Comparison of ENCODE assay signal across 13 mouse cellular contexts in the genomic region with DNA sequence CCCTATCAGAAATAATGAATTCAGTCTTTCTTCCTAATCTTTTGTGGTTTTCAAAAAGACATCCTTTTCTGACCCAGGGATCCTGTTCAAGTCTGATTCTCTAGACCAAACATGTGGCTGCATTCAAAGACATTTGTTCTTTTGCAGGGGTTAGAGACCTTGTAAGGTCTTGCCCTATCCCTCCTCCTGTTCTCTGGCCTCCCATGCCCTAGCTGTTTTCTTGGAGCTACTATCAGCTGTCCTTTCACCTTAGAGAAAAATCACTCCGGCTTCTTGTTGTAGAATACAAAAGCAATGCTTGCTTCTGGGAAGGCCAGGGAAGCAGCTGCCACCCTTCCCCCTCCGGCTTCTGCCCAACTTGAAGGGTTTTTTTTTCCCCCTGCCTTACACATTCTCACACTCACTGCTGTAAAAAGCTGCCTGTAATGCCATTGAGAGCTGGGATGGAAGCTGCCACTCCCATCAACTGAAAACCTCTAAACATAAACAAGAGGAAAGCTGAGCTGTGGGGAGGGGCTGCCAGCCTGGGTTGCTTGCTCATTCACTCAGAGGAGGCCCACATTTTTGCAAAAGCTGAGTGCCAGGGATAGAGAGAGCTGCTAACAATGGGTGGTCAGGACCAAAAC.
DNase-seq lines count a peak whose midpoint lies in the region; ATAC-seq and TF ChIP-seq lines count a peak whose summit lies in the region.
"Had no signal": no experiment of that assay in that cellular context is flagged by ENCODE, and none has a peak within 500 bp of the region (broad histone marks: within the 10 kb centered on the region; RNA-seq: fewer than 3 reads in every experiment).

No protein-coding gene starts in this region.

- H3K4me3 ChIP-seq in forebrain, embryonic 12.5 days (replicated peaks), result no peak overlapping the region
- no peak overlapping the region for H3K4me3 ChIP-seq in limb, embryonic 12.5 days (replicated peaks)
- no peak overlapping the region for H3K4me3 ChIP-seq in liver, embryonic 12.5 days
- H3K4me3 ChIP-seq in liver, postnatal 0 days (ENCODE audit: low read depth, low read length), result no peak overlapping the region
- H3K4me3 ChIP-seq: liver, embryonic 13.5 days; myocyte had no signal

- peaks cover 10% of the 10 kb centered on the region for H3K4me1 ChIP-seq in forebrain, embryonic 12.5 days
- H3K4me1 ChIP-seq in limb, embryonic 12.5 days (replicated peaks), result no peaks in the 10 kb centered on the region; the same call in 1 of the 2 replicates
- H3K4me1 ChIP-seq in liver, embryonic 12.5 days, result no peaks in the 10 kb centered on the region
- H3K4me1 ChIP-seq in liver, postnatal 0 days (ENCODE audit: insufficient read depth), result no peaks in the 10 kb centered on the region
- H3K4me1 ChIP-seq: liver, embryonic 13.5 days had no signal

- H3K27ac ChIP-seq in forebrain, embryonic 12.5 days, result peak overlapping the region; percentile 83
- peak overlapping the region; percentile 56 for H3K27ac ChIP-seq in limb, embryonic 12.5 days
- no peak overlapping the region for H3K27ac ChIP-seq in liver, embryonic 12.5 days
- no peak overlapping the region for H3K27ac ChIP-seq in liver, postnatal 0 days (ENCODE audit: low read depth)
- H3K27ac ChIP-seq: liver, embryonic 13.5 days had no signal

- H3K27me3 ChIP-seq in forebrain, embryonic 12.5 days, result peaks cover 62% of the 10 kb centered on the region
- peaks cover 63% of the 10 kb centered on the region for H3K27me3 ChIP-seq in limb, embryonic 12.5 days
- H3K27me3 ChIP-seq in liver, embryonic 12.5 days (replicated peaks), result peaks cover 17% of the 10 kb centered on the region; the same call in 1 of the 2 replicates
- H3K27me3 ChIP-seq in liver, postnatal 0 days (ENCODE audit: insufficient read depth, low read length), result 0 out of 2 replicates have a peak, but pooled peaks cover 2% of the 10 kb centered on the region

- DNase-seq in right cerebral cortex, postnatal 4 days, result peak; percentile 2
- no peak for DNase-seq in right cerebral cortex, postnatal 14 days
- no peak for DNase-seq in cerebellum, adult 9-11 months
- no peak for DNase-seq in liver, postnatal 0 days
- DNase-seq: heart, adult 18-20 months; kidney, postnatal 14 days; liver, embryonic 13.5 days had no signal

- H3K9ac ChIP-seq in forebrain, embryonic 12.5 days, result no peak overlapping the region
- no peak overlapping the region for H3K9ac ChIP-seq in limb, embryonic 12.5 days (replicated peaks)
- no peak overlapping the region for H3K9ac ChIP-seq in liver, embryonic 12.5 days
- no peak overlapping the region for H3K9ac ChIP-seq in liver, postnatal 0 days (replicated peaks)
- H3K9ac ChIP-seq: liver, embryonic 13.5 days had no signal

- H3K4me2 ChIP-seq in forebrain, embryonic 12.5 days, result no peak overlapping the region
- no peak overlapping the region for H3K4me2 ChIP-seq in limb, embryonic 12.5 days
- no peak overlapping the region for H3K4me2 ChIP-seq in liver, embryonic 12.5 days
- H3K4me2 ChIP-seq in liver, postnatal 0 days (ENCODE audit: low read depth, low read length), result no peak overlapping the region
- H3K4me2 ChIP-seq: liver, embryonic 13.5 days had no signal

- no peak for TF ChIP-seq EP300 in liver, postnatal 0 days (IDR thresholded peaks at IDR 0.05; ENCODE audit: low read depth)

- ATAC-seq in forebrain, embryonic 12.5 days (ENCODE audit: low FRiP score), result peak; percentile 94
- ATAC-seq in limb, embryonic 12.5 days (ENCODE audit: insufficient number of reproducible peaks, insufficient read depth, low FRiP score, low TSS enrichment, low read depth), result no peak; the same call in 1 of the 2 replicates
- no peak for ATAC-seq in CD4-positive, CD25-positive, alpha-beta regulatory T cell, adult 4 months
- ATAC-seq in liver, embryonic 12.5 days, result no peak
- ATAC-seq in liver, postnatal 0 days, result no peak

- 32% methylated on average over 2 of the region's 2 CpGs for WGBS in forebrain, embryonic 12.5 days
- WGBS in limb, embryonic 12.5 days, result 25% methylated on average over 2 of the region's 2 CpGs
- 50% methylated on average over 2 of the region's 2 CpGs for WGBS in liver, embryonic 12.5 days (ENCODE audit: insufficient replicate concordance)
- WGBS in liver, postnatal 0 days (ENCODE audit: insufficient replicate concordance), result 66% methylated on average over 2 of the region's 2 CpGs

- no peaks in the 10 kb centered on the region for H3K9me3 ChIP-seq in forebrain, embryonic 12.5 days
- H3K9me3 ChIP-seq in limb, embryonic 12.5 days, result no peaks in the 10 kb centered on the region
- H3K9me3 ChIP-seq in liver, embryonic 12.5 days (replicated peaks), result no peaks in the 10 kb centered on the region
- H3K9me3 ChIP-seq in liver, postnatal 0 days (ENCODE audit: low read length), result no peaks in the 10 kb centered on the region
- H3K9me3 ChIP-seq: G1E; liver, embryonic 13.5 days had no signal

- no peak for TF ChIP-seq CTCF in liver, postnatal 0 days (IDR thresholded peaks at IDR 0.05; ENCODE audit: low read depth)

- no peaks in the 10 kb centered on the region for H3K36me3 ChIP-seq in forebrain, embryonic 12.5 days (replicated peaks)
- no peaks in the 10 kb centered on the region for H3K36me3 ChIP-seq in limb, embryonic 12.5 days
- H3K36me3 ChIP-seq in liver, embryonic 12.5 days, result no peaks in the 10 kb centered on the region
- H3K36me3 ChIP-seq in liver, postnatal 0 days (replicated peaks; ENCODE audit: insufficient read depth, low read length), result no peaks in the 10 kb centered on the region
- H3K36me3 ChIP-seq: G1E; liver, embryonic 13.5 days had no signal

Comparison
In these comparisons a context has a peak if more than half of its experiments do, and no peak if none do; other contexts are left out.
1. H3K27ac ChIP-seq: peak in forebrain, embryonic 12.5 days (single experiment) and limb, embryonic 12.5 days (single experiment); none in liver, embryonic 12.5 days (single experiment) and liver, postnatal 0 days (single experiment).